Mouse (Mus musculus) liver, postnatal 0 days (tissue): ENCODE data around the gene BC034090. TPM values are rescaled to one million over a fixed set of nuclear protein-coding genes. Genes with fewer than 3 reads are reported as not detected.

Experiments used
- ATAC-seq: fragments of 200-750 bp; cut with Nextera tagmentation; 2 replicates; pipeline ENCODE4 v1.8.0; 2017; ENCODE audit warnings: mild to moderate bottlenecking, moderate library complexity
- DNase-seq: peaks from one replicate; pipeline ENCODE4 v3.0.0-alpha.2; 2016
- H3K27ac ChIP-seq: fragments of 300-500 bp; sonication (generic); 2 replicates; pipeline ENCODE4 v1.5.1; 2014; ENCODE audit warnings: antibody characterized with exemption, moderate library complexity, mild to moderate bottlenecking, low read depth
- H3K27me3 ChIP-seq: fragments of 300-500 bp; sonication (generic); 2 replicates; pipeline ENCODE4 v1.6.1; 2014; ENCODE audit warnings: low read length, control low read depth, mixed read lengths; ENCODE audit not compliant: insufficient read depth
- H3K36me3 ChIP-seq: fragments of 300-500 bp; sonication (generic); replicated peaks from 2 replicates; pipeline ENCODE4 v1.6.1; 2014; ENCODE audit warnings: mild to moderate bottlenecking, control low read depth, low read length, moderate library complexity, mixed read lengths; ENCODE audit not compliant: insufficient read depth
- H3K4me1 ChIP-seq: fragments of 300-500 bp; sonication (generic); 2 replicates; pipeline ENCODE4 v1.6.1; 2014; ENCODE audit warnings: antibody characterized with exemption, mild to moderate bottlenecking, control low read depth; ENCODE audit not compliant: insufficient read depth
- H3K4me2 ChIP-seq: fragments of 300-500 bp; sonication (generic); 2 replicates; pipeline ENCODE4 v1.6.1; 2014; ENCODE audit warnings: low read depth, mild to moderate bottlenecking, low read length, moderate library complexity, mixed read lengths
- H3K4me3 ChIP-seq: fragments of 300-500 bp; sonication (generic); 2 replicates; pipeline ENCODE4 v1.5.1; 2014; ENCODE audit warnings: low read depth, low read length
- H3K9ac ChIP-seq: fragments of 300-500 bp; sonication (generic); replicated peaks from 2 replicates; pipeline ENCODE4 v1.6.1; 2014; ENCODE audit warnings: mild to moderate bottlenecking, moderate library complexity
- H3K9me3 ChIP-seq: fragments of 300-500 bp; sonication (generic); 2 replicates; pipeline ENCODE4 v1.6.1; 2016; ENCODE audit warnings: mild to moderate bottlenecking, control low read depth, low read length, mixed read lengths
- CTCF ChIP-seq: sonication (generic); IDR thresholded peaks from 2 replicates; pipeline ENCODE4 v1.5.1; 2016; ENCODE audit warnings: antibody characterized with exemption, low read depth
- EP300 ChIP-seq: IDR thresholded peaks from 2 replicates; pipeline ENCODE4 v1.6.1; 2016; ENCODE audit warnings: antibody characterized with exemption, low read depth, mild to moderate bottlenecking
- WGBS: fragments of 180-500 bp; shearing (Covaris S2); extraction: QIAGEN DNeasy Blood & Tissue Kit; methylation state at CpG from one replicate; pipeline ENCODE4 v1.1.7; 2014; ENCODE audit not compliant: insufficient replicate concordance; 5-methylcytosine and 5-hydroxymethylcytosine counted together
- polyA plus RNA-seq: library from polyadenylated mRNA; unstranded; fragments of >200 nt; fragmentation: Nextera tagmentation; extraction: Ambion mirVana; gene quantifications from 2 replicates; pipeline ENCODE4 v1.2.1, GENCODE M21; 2015

The BC034090 gene
- polyA plus RNA-seq, 1 experiment from 2014 or later = 0.22 TPM

GRCm38 (mm10) chr1:155248041-155248440 lies 3.8 kb upstream of the BC034090 start:
- WGBS = 47% methylated on average over 5 of the region's 5 CpGs
- no peak overlapping the region for H3K4me3 ChIP-seq
- TF ChIP-seq CTCF = no peak
- TF ChIP-seq EP300 = no peak
- DNase-seq (no peak), ATAC-seq (no peak)
- no peak overlapping the region for H3K4me2 ChIP-seq
- no peak overlapping the region for H3K9ac ChIP-seq
- no peak overlapping the region for H3K27ac ChIP-seq
- peaks cover 5% of the 10 kb centered on the region for H3K4me1 ChIP-seq
- H3K36me3 ChIP-seq = no peaks in the 10 kb centered on the region
- H3K9me3 ChIP-seq = no peaks in the 10 kb centered on the region
- peaks cover 35% of the 10 kb centered on the region for H3K27me3 ChIP-seq

- H3K36me3 ChIP-seq = no peaks in the 10 kb centered on the region
- peaks cover 5% of the 10 kb centered on the region for H3K4me1 ChIP-seq
- H3K4me3 ChIP-seq = no peak overlapping the region
- DNase-seq = no peak
- no peaks in the 10 kb centered on the region for H3K9me3 ChIP-seq
- H3K9ac ChIP-seq = no peak overlapping the region
- ATAC-seq = no peak
- 21% methylated on average over 5 of the region's 5 CpGs for WGBS
- no peak overlapping the region for H3K27ac ChIP-seq
- TF ChIP-seq CTCF (no peak), EP300 (no peak)
- H3K27me3 ChIP-seq = peaks cover 36% of the 10 kb centered on the region
- H3K4me2 ChIP-seq = no peak overlapping the region
Observed at GRCm38 (mm10) chr1:155247441-155247840, 3.2 kb upstream of the BC034090 start.

- no peaks in the 10 kb centered on the region for H3K9me3 ChIP-seq
- H3K4me3 ChIP-seq = no peak overlapping the region
- peaks cover 5% of the 10 kb centered on the region for H3K4me1 ChIP-seq
- H3K27me3 ChIP-seq = peaks cover 36% of the 10 kb centered on the region
- H3K9ac ChIP-seq = no peak overlapping the region
- DNase-seq (no peak), ATAC-seq (no peak)
- no peak for TF ChIP-seq CTCF
- no peak for TF ChIP-seq EP300
- no peak overlapping the region for H3K4me2 ChIP-seq
- WGBS = 59% methylated on average over 7 of the region's 7 CpGs
- H3K36me3 ChIP-seq = no peaks in the 10 kb centered on the region
- H3K27ac ChIP-seq = no peak overlapping the region
Observed at GRCm38 (mm10) chr1:155245516-155245915, 1.3 kb upstream of the BC034090 start.

GRCm38 (mm10) chr1:155244771-155245211 lies 547 bp upstream of the BC034090 start:
- Histone ChIP-seq H3K4me2 (peak overlapping the region; percentile 74), H3K36me3 (no peaks in the 10 kb centered on the region), H3K27ac (no peak overlapping the region), H3K27me3 (peaks cover 36% of the 10 kb centered on the region), H3K4me3 (peak overlapping the region; percentile 47), H3K4me1 (peaks cover 5% of the 10 kb centered on the region), H3K9me3 (no peaks in the 10 kb centered on the region), H3K9ac (peak overlapping the region; percentile 44; the same call in 1 of the 2 replicates)
- DNase-seq (no peak), ATAC-seq (no peak)
- 6% methylated on average over 29 of the region's 29 CpGs for WGBS
- TF ChIP-seq CTCF (no peak), EP300 (no peak)

GRCm38 (mm10) chr1:155242488-155242745 lies 1.8 kb downstream of the BC034090 start:
- Histone ChIP-seq H3K9ac (no peak overlapping the region), H3K4me1 (peaks cover 5% of the 10 kb centered on the region), H3K4me3 (no peak overlapping the region), H3K9me3 (no peaks in the 10 kb centered on the region), H3K4me2 (no peak overlapping the region), H3K27me3 (peaks cover 34% of the 10 kb centered on the region), H3K27ac (no peak overlapping the region), H3K36me3 (no peaks in the 10 kb centered on the region)
- DNase-seq = no peak
- 55% methylated on average over 1 of the region's 1 CpGs for WGBS
- ATAC-seq = no peak
- TF ChIP-seq CTCF = no peak
- no peak for TF ChIP-seq EP300

GRCm38 (mm10) chr1:155241701-155242487 lies 2.4 kb downstream of the BC034090 start:
- Histone ChIP-seq H3K36me3 (no peaks in the 10 kb centered on the region), H3K27ac (no peak overlapping the region), H3K27me3 (peaks cover 32% of the 10 kb centered on the region), H3K4me3 (no peak overlapping the region), H3K9ac (no peak overlapping the region), H3K9me3 (no peaks in the 10 kb centered on the region), H3K4me1 (peaks cover 5% of the 10 kb centered on the region), H3K4me2 (no peak overlapping the region)
- ATAC-seq = no peak
- 72% methylated on average over 12 of the region's 12 CpGs for WGBS
- no peak for DNase-seq
- no peak for TF ChIP-seq CTCF
- no peak for TF ChIP-seq EP300
